Mouse (Mus musculus) thymus, adult 2 months (tissue): ENCODE measurements around the gene Fry. TPM values are rescaled to one million over a fixed set of nuclear protein-coding genes. Genes with fewer than 3 reads are reported as not detected.

Experiments
- DNase-seq: peaks from one replicate; pipeline ENCODE4 v3.0.0; 2021
- H3K27ac ChIP-seq: fragments of 200-500 bp; 2 replicates; pipeline ENCODE4 v1.5.1; 2012; ENCODE audit warnings: low read length, control low read depth; ENCODE audit not compliant: control insufficient read depth, insufficient read depth
- H3K27me3 ChIP-seq: fragments of 200-500 bp; 2 replicates; pipeline ENCODE4 v1.6.1; 2012; ENCODE audit warnings: mild to moderate bottlenecking, low read length, moderate library complexity, mixed read lengths; ENCODE audit not compliant: control insufficient read depth, insufficient read depth
- H3K36me3 ChIP-seq: fragments of 200-500 bp; 2 replicates; pipeline ENCODE4 v1.6.1; 2012; ENCODE audit warnings: mild to moderate bottlenecking, low read length, moderate library complexity; ENCODE audit not compliant: control insufficient read depth, insufficient read depth
- H3K4me1 ChIP-seq: fragments of 200-500 bp; replicated peaks from 2 replicates; pipeline ENCODE4 v1.6.1; 2012; ENCODE audit warnings: low read length; ENCODE audit not compliant: control insufficient read depth, insufficient read depth
- H3K4me3 ChIP-seq: fragments of 200-500 bp; 2 replicates; pipeline ENCODE4 v1.5.1; 2012; ENCODE audit warnings: mild to moderate bottlenecking, low read length, control low read depth, moderate library complexity; ENCODE audit not compliant: control insufficient read depth, insufficient read depth
- CTCF ChIP-seq: fragments of 200-500 bp; IDR thresholded peaks from 2 replicates; pipeline ENCODE4 v1.5.1; 2012; ENCODE audit warnings: mild to moderate bottlenecking, control low read depth, low read length, moderate library complexity, borderline replicate concordance; ENCODE audit not compliant: control insufficient read depth, poor library complexity, insufficient read depth; ENCODE audit errors: extremely low read depth
- POLR2A ChIP-seq: fragments of 200-500 bp; IDR thresholded peaks from 2 replicates; pipeline ENCODE4 v1.6.1; 2012; ENCODE audit warnings: mild to moderate bottlenecking, low read length, control low read depth, moderate library complexity; ENCODE audit not compliant: control insufficient read depth, poor library complexity, insufficient read depth; ENCODE audit errors: extremely low read depth
- WGBS: fragments of 180-500 bp; shearing (Covaris S2); methylation state at CpG from one replicate; pipeline ENCODE4 v1.1.7; 2018; 5-methylcytosine and 5-hydroxymethylcytosine counted together
- polyA plus RNA-seq: library from polyadenylated mRNA; depleted of rRNA; stranded (reverse); fragments of >200 nt; gene quantifications from 2 replicates; pipeline ENCODE4 v1.2.3, GENCODE M21; 2012

Fry gene
- polyA plus RNA-seq, 1 experiment: 9.8 TPM

DNA sequence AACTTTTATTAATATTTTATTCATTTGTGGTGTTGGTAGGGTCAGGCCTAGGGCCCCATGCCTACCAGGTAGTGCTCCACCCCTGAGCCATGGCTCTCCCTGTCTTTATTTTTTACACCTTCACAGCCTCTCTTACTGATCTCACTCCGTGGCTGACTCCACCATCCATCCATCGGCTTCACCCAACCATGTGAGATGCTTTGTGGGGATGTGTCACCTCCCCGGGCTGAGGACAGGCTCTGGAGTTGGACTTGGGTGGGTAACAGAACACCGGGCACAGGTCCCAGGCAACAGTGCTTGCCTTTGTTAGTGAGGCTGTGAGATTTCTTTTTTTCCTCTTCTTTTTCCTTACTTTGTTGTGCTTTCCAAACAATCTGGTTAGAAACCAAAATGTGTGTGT is 67.7 kb downstream of the Fry start:
- no peak for TF ChIP-seq POLR2A
- no peak for TF ChIP-seq CTCF
- Histone ChIP-seq H3K27ac (no peak overlapping the region), H3K36me3 (no peaks in the 10 kb centered on the region), H3K27me3 (no peaks in the 10 kb centered on the region), H3K4me1 (0 out of 2 replicates have a peak, but pooled peaks cover 2% of the 10 kb centered on the region), H3K4me3 (no peak overlapping the region)
- WGBS: 95% methylated on average over 4 of the region's 4 CpGs
- DNase-seq: no peak

DNA sequence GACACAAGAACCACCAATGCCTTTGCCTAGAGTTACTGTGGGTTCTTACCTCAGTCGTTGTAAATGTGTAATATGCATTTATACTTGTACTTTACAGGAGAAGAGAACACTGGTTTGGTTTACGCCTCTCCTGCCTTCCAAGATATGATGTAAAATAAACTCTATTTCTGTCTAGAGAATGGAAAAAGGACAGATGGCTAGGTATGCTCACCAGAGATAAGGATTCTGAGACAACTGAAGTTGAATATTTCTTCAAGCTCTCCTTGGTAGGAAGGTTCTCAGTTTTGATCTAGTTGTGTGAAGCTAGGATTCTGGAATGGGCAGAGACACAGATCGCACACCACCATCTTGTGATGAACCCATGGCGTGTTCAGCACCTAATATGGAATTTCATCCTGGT is 68.2 kb downstream of the Fry start:
- 96% methylated on average over 4 of the region's 4 CpGs for WGBS

DNA sequence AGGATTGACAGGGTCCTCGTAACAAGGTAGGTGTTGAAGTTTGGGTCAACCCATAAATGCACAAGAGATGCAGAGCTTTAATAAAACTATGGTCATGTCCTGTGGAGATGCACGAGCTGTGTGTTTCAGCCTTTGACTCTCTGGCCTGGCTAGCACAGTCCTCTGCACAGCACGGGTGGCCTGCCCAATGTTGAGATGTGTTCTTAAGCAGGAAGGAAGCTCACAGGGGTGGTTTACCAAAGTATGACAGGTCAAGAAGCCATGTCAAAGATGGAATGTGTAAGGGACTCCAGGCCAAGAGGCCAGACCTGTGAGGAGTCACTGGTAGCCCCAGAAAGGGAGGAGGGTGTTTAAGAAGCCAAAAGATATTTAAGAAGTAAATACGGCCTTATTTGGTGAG is 69.6 kb downstream of the Fry start:
- Histone ChIP-seq H3K36me3 (no peaks in the 10 kb centered on the region), H3K4me3 (no peak overlapping the region), H3K27me3 (no peaks in the 10 kb centered on the region), H3K4me1 (no peaks in the 10 kb centered on the region), H3K27ac (no peak overlapping the region)
- WGBS: 72% methylated on average over 4 of the region's 4 CpGs
- no peak for DNase-seq
- TF ChIP-seq CTCF: no peak
- TF ChIP-seq POLR2A: no peak

More for the DNA sequence above, 68.2 kb downstream of the Fry start:
- no peaks in the 10 kb centered on the region for H3K27me3 ChIP-seq
- H3K27ac ChIP-seq: no peak overlapping the region
- TF ChIP-seq POLR2A (no peak), CTCF (no peak)
- no peak overlapping the region for H3K4me3 ChIP-seq
- no peak for DNase-seq
- H3K4me1 ChIP-seq: no peaks in the 10 kb centered on the region
- no peaks in the 10 kb centered on the region for H3K36me3 ChIP-seq

DNA sequence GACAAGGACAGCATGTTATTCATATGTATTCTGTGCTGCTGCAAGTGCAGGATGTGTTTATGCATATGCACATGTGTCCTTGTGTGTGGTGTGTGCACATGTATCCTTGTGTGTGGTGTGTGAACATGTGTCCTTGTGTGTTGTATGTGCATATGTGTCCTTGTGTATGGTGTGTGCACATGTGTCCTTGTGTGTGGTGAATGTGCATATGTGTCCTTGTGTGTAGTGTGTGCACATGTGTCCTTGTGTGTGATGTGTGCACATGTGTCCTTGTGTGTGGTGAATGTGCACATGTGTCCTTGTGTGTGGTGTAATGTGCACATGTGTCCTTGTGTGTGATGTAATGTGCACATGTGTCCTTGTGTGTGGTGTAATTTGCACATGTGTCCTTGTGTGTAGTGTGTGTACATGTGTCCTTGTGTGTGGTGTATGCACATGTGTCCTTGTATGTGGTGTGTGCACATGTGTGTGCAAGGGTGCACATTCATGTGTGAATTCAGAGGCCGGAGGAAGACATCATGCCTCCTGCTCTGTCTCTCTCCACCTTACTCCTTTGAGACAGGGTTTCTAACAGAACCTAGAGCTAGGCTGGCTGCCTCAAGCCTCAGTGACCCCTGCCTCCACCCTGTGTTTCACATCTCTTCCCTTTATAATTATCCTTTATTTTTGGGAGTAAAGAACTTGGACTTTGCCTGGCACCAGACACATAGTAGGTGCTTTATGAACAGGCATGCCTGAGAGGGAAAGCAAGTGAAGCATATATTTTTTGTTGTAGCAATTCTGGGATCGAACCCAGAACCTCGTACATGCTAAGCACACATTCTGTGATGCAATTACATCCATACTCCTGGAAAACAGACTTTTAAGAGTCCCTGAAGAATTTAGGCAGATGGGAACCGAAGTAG is 72.3 kb downstream of the Fry start:
- H3K4me1 ChIP-seq: no peaks in the 10 kb centered on the region; the same call in 1 of the 2 replicates
- H3K27me3 ChIP-seq: no peaks in the 10 kb centered on the region
- WGBS: 93% methylated on average over 4 of the region's 4 CpGs
- H3K27ac ChIP-seq: no peak overlapping the region
- no peaks in the 10 kb centered on the region for H3K36me3 ChIP-seq
- H3K4me3 ChIP-seq: no peak overlapping the region
- DNase-seq: no peak
- no peak for TF ChIP-seq POLR2A
- TF ChIP-seq CTCF: no peak

DNA sequence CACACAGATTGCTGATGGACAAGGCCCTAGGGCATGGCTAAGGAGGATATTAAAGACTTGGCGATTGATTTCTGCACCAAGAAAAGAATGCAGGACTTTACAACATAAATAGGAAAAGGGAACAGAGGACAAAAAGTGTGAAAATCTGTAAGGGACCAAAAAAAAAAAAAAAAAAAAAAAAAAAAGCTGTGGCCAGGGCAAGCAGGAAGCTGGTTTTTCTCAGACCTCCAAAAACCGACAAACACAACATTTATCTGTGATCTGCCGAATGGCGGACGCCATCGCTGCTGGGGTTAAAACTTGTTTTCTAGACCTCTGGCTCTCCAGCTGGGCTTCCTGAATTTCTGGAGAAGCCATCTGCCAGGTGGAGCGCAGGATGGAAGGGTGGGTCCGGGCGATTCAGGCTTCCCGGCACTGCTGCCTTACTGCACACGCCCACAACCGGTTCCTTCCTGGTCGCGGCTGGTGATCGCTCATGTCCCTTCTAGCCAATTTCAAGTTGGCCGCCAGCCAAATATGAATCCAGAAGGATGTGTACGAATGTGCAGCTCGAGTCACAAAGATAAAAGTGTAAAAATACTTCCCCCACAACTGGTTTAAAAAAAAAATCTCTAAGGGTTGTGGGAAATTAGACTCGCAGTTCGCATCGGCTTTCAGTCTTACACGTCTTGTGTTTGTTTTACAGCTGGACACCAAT is 77.2 kb downstream of the Fry start:
- peaks cover 4% of the 10 kb centered on the region for H3K4me1 ChIP-seq
- no peaks in the 10 kb centered on the region for H3K36me3 ChIP-seq
- H3K27me3 ChIP-seq: no peaks in the 10 kb centered on the region
- peak overlapping the region; percentile 60 for H3K4me3 ChIP-seq
- TF ChIP-seq POLR2A (no peak), CTCF (no peak)
- H3K27ac ChIP-seq: no peak overlapping the region
- no peak for DNase-seq
- 2% methylated on average over 22 of the region's 22 CpGs for WGBS

DNA sequence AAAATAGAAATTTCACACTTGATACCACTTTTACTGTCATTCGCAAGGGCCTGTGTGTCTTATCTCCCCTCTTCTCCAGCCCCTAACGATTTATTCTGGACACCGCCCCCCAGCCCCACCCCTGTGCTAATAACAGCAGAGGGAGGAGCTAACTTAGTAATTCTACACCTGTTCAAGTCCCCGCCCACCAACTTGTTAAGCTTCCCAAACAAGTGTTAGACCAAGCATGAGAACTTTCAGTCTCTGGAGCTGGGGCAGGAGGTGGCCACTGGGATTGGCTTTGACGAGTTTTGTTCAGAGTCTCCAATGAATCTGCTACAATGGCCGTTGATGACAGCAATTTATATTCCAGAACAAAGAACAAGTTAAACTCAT is 77.8 kb downstream of the Fry start:
- Histone ChIP-seq H3K27ac (no peak overlapping the region), H3K4me1 (peaks cover 4% of the 10 kb centered on the region), H3K4me3 (peak overlapping the region; percentile 60; the same call in 1 of the 2 replicates), H3K27me3 (no peaks in the 10 kb centered on the region), H3K36me3 (no peaks in the 10 kb centered on the region)
- WGBS: 8% methylated on average over 6 of the region's 6 CpGs
- DNase-seq: no peak
- no peak for TF ChIP-seq CTCF
- no peak for TF ChIP-seq POLR2A

DNA sequence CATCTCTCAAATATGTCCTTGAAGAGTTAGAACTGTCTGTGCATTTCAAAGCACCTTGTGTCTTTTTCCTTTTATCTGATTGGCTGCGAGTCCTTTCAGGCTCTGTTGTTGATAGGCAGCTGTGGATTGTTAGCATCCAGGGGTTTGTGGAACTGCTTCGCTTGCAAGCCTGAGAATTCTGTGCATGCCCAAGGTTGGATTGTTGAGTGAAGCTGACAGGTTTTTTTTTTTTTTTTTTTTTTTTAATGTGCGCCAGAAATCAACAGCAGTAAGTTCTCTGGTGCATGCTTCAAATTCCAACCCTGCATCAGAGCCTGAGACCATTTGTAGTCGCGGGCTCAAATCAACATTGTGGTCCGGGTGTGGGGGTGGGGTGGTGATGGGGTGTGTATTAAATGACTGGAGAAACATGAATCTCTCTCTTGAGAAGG is 78.5 kb downstream of the Fry start:
- Histone ChIP-seq H3K4me1 (peaks cover 4% of the 10 kb centered on the region), H3K36me3 (no peaks in the 10 kb centered on the region), H3K4me3 (no peak overlapping the region), H3K27me3 (no peaks in the 10 kb centered on the region), H3K27ac (no peak overlapping the region)
- 67% methylated on average over 6 of the region's 6 CpGs for whole genome bisulfite sequencing
- no peak for DNase-seq
- TF ChIP-seq POLR2A: no peak
- TF ChIP-seq CTCF: no peak
